Mouse (Mus musculus): ENCODE data around the gene 4921524J17Rik.

DNA sequence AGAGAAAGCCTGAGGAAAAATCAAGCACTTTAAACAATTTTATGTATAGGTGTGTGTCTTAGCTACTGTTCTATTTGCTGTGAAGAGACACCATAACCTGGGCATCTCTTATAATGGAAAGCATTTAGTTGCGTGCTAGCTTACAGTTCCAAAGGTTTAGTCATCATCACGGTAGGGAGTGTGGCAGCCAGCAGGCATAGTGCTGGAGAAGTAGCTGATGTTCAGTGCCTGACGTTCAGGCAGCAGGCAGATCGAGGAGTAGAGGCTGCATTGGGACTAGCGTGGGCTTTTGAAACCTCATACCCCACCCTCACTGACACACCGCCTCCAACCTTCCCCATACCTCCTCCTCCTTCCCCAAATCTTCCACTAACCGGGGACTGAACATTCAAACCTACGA, 38.1 kb upstream of the 4921524J17Rik start:
- TF ChIP-seq CTCF (IDR thresholded peaks at IDR 0.05; ENCODE audit: low read depth, low read length), result no peak
- TF ChIP-seq POLR2AphosphoS5 (IDR thresholded peaks at IDR 0.05; ENCODE audit: insufficient replicate concordance, low read depth, low read length), result no peak
- TF ChIP-seq GATA1 (IDR thresholded peaks at IDR 0.05; ENCODE audit: borderline replicate concordance, low read length), result no peak
- TF ChIP-seq TAL1 (conservative IDR thresholded peaks at IDR 0.05; ENCODE audit: low read depth, low read length), result no peak
- TF ChIP-seq GATA2 (IDR thresholded peaks at IDR 0.05; ENCODE audit: borderline replicate concordance, low read depth, low read length), result no peak
